Mouse (Mus musculus): ENCODE measurements around the gene 1110059G10Rik. TPM values are rescaled to one million over a fixed set of nuclear protein-coding genes. Genes with fewer than 3 reads are reported as not detected.

Gene 1110059G10Rik
- 105 TPM for polyA plus RNA-seq (2014; fragmentation: Illumina TruSeq; extraction: RNeasy Lipid Tissue Mini Kit (QIAGEN cat#74804); ENCODE audit: low read depth, low replicate concordance)

DNA sequence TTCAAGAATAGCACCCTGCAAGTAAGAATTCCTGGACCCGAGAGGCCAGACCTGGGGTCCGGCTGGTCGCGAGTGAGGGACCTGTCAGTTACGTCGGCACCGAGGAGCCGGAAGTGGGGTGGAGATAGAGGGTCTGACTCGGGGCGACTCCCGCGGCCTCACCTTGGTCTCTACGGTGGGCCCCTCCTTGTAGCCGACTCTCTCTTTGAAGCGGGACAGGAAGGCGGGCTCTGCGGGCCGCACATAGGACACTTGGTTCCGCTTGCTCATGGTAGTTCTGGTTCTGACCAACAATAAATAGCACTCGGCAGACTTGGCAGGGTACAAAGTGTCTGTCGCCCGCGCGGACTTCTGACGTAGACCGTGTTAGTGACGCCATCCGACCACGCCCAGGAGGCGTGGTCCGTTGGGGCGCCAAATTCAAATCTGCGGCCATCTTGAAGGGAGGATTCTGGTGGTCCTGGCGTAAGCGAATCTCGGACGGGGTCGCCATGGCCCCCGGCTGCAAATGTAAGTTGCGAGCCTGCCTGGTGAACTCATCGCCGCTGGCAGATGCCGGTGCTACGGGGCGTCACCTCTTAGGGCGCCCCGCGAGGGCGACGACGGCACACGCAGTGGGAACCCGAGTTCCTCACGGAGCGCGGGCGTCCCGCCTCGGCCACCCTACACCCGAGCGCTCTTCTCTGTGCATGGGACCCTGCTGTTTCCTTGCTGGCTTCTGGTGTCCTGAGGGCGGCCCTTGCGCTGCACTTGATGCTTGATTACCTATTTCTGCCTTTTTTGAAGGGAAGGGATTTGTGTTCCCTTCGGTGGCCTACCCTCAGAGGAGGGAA, at the start of gene 1110059G10Rik, which contains the start of gene Kif15:
Gene 1110059G10Rik (minus strand): TSS at position 358 of the 833 bp plus-strand sequence.
Gene Kif15 (plus strand): TSS at position 404 of the 833 bp plus-strand sequence.

DNA sequence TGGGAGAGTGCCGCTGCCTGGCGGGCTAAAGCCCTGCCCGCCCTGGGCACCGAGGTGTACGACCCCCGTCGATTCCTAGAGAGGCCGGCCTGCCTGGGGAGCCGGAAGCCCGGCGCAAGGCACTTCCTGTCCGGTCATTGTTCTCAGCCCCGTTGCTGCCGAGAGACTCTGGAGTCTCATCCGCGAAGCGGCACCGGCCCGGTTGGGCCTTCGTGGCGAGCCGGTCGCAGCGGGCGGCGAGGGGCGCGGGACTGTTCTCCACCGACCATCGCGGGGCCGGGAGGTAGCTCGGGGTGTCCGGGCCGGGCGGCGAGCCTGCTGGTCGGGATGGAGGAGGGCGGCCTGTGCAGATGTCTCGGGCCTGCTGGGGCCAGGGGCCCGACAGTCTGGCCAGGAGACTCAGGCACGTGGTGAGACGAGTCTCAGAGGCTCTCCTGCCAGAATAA, 27.8 kb downstream of the 1110059G10Rik start, which contains the start of gene Zfp105:
Gene Zfp105 (plus strand): TSS at position 137 of the 446 bp plus-strand sequence.

Other genes with a start within 250 kb of the 1110059G10Rik start
- gene Topaz1, start 203.7 kb downstream of the 1110059G10Rik start, polyA plus RNA-seq (2014; fragmentation: Illumina TruSeq; extraction: RNeasy Lipid Tissue Mini Kit (QIAGEN cat#74804); ENCODE audit: low read depth, low replicate concordance), result not detected
- gene Tcaim, start 145.5 kb downstream of the 1110059G10Rik start, polyA plus RNA-seq (2014; fragmentation: Illumina TruSeq; extraction: RNeasy Lipid Tissue Mini Kit (QIAGEN cat#74804); ENCODE audit: low read depth, low replicate concordance), result 17.8 TPM
- gene Gm35549, start 107.0 kb downstream of the 1110059G10Rik start, polyA plus RNA-seq (2014; fragmentation: Illumina TruSeq; extraction: RNeasy Lipid Tissue Mini Kit (QIAGEN cat#74804); ENCODE audit: low read depth, low replicate concordance), result not detected
- gene Zfp445, start 85.0 kb downstream of the 1110059G10Rik start, polyA plus RNA-seq (2014; fragmentation: Illumina TruSeq; extraction: RNeasy Lipid Tissue Mini Kit (QIAGEN cat#74804); ENCODE audit: low read depth, low replicate concordance), result 161 TPM
- gene Zkscan7, start 65.3 kb downstream of the 1110059G10Rik start, polyA plus RNA-seq (2014; fragmentation: Illumina TruSeq; extraction: RNeasy Lipid Tissue Mini Kit (QIAGEN cat#74804); ENCODE audit: low read depth, low replicate concordance), result 40.1 TPM
- 3.2 TPM for gene Zfp105, start 27.9 kb downstream of the 1110059G10Rik start, polyA plus RNA-seq (2014; fragmentation: Illumina TruSeq; extraction: RNeasy Lipid Tissue Mini Kit (QIAGEN cat#74804); ENCODE audit: low read depth, low replicate concordance)
- 29.9 TPM for gene Kif15, start within 50 bp of the 1110059G10Rik start, polyA plus RNA-seq (2014; fragmentation: Illumina TruSeq; extraction: RNeasy Lipid Tissue Mini Kit (QIAGEN cat#74804); ENCODE audit: low read depth, low replicate concordance)
- 10.6 TPM for gene Tmem42, start 70.3 kb upstream of the 1110059G10Rik start, polyA plus RNA-seq (2014; fragmentation: Illumina TruSeq; extraction: RNeasy Lipid Tissue Mini Kit (QIAGEN cat#74804); ENCODE audit: low read depth, low replicate concordance)
- not detected for gene Tgm4, start 83.7 kb upstream of the 1110059G10Rik start, polyA plus RNA-seq (2014; fragmentation: Illumina TruSeq; extraction: RNeasy Lipid Tissue Mini Kit (QIAGEN cat#74804); ENCODE audit: low read depth, low replicate concordance)
- gene Zdhhc3, start 162.2 kb upstream of the 1110059G10Rik start, polyA plus RNA-seq (2014; fragmentation: Illumina TruSeq; extraction: RNeasy Lipid Tissue Mini Kit (QIAGEN cat#74804); ENCODE audit: low read depth, low replicate concordance), result 42.0 TPM
- 19.9 TPM for gene Exosc7, start 162.2 kb upstream of the 1110059G10Rik start, polyA plus RNA-seq (2014; fragmentation: Illumina TruSeq; extraction: RNeasy Lipid Tissue Mini Kit (QIAGEN cat#74804); ENCODE audit: low read depth, low replicate concordance)
- gene Clec3b, start 199.9 kb upstream of the 1110059G10Rik start, polyA plus RNA-seq (2014; fragmentation: Illumina TruSeq; extraction: RNeasy Lipid Tissue Mini Kit (QIAGEN cat#74804); ENCODE audit: low read depth, low replicate concordance), result not detected